Mouse (Mus musculus): ENCODE measurements around the gene Ceacam16.

DNA sequence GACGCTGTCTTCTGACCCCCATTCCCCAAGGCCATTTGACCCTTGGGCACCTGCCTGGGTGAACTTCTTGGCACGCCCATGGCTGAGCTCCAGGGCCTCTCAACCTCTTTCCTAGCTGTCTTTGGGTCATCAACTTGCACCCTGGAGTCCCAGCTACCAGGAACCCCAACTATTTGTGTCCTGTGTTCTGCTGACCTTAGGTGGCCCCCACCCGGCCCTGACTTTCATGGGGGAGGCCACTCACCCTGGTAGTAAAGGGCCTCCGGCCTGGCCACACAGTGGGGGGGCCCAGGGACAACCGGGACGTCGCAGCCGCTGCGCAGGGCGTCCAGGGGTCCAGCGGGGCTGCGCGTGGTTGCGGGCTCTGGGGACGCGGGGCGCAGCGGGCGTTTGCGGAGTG, 38.9 kb downstream of the Ceacam16 start:
- TF ChIP-seq POLR2AphosphoS2 (IDR thresholded peaks at IDR 0.05; ENCODE audit: low read length) (no peak), CTCF (IDR thresholded peaks at IDR 0.05 in 2 of 3, conservative IDR thresholded peaks at IDR 0.05 in 1 of 3; ENCODE audit: control insufficient read depth in 1 of 3, insufficient read depth in 1 of 3, low read depth in 2 of 3, low read length in 3 of 3, poor library complexity in 1 of 3, severe bottlenecking in 1 of 3) (no peak), BHLHE40 (IDR thresholded peaks at IDR 0.05; ENCODE audit: borderline replicate concordance, low read depth, low read length) (no peak), EP300 (IDR thresholded peaks at IDR 0.05; ENCODE audit: low read depth in 1 of 2, low read length in 2 of 2) (no peak), USF2 (IDR thresholded peaks at IDR 0.05; ENCODE audit: borderline replicate concordance in 1 of 2, insufficient read depth in 1 of 2, low read depth in 1 of 2, low read length in 2 of 2) (no peak), ZNF384 (IDR thresholded peaks at IDR 0.05; ENCODE audit: low read depth, low read length) (no peak), SMC3 (IDR thresholded peaks at IDR 0.05; ENCODE audit: low read depth, low read length) (no peak), MAZ (IDR thresholded peaks at IDR 0.05; ENCODE audit: low read depth, low read length) (no peak)
